Mouse (Mus musculus) liver, adult 2 months (tissue): ENCODE measurements around the gene Trappc2. TPM values are rescaled to one million over a fixed set of nuclear protein-coding genes. Genes with fewer than 3 reads are reported as not detected.

Source experiments
- DNase-seq: peaks from one replicate; pipeline ENCODE4 v3.0.0-alpha.2; 2011; ENCODE audit warnings: low read depth, low spot score; ENCODE audit errors: extremely low read depth
- H3K27ac ChIP-seq: fragments of 200-500 bp; replicated peaks from 2 replicates; pipeline ENCODE4 v1.5.1; 2012; ENCODE audit warnings: low read depth, mild to moderate bottlenecking, control low read depth, inconsistent platforms, low read length; ENCODE audit not compliant: insufficient read depth
- H3K27me3 ChIP-seq: fragments of 200-500 bp; 2 replicates; pipeline ENCODE4 v1.6.1; 2012; ENCODE audit warnings: mild to moderate bottlenecking, moderate library complexity, low read length, inconsistent platforms; ENCODE audit not compliant: control insufficient read depth, insufficient read depth
- H3K36me3 ChIP-seq: fragments of 200-500 bp; 2 replicates; pipeline ENCODE4 v1.6.1; 2012; ENCODE audit warnings: low read length, inconsistent platforms; ENCODE audit not compliant: control insufficient read depth, insufficient read depth
- H3K4me1 ChIP-seq: fragments of 200-500 bp; 2 replicates; pipeline ENCODE4 v1.6.1; 2011; ENCODE audit warnings: low read length; ENCODE audit not compliant: control insufficient read depth, insufficient read depth
- H3K4me3 ChIP-seq: fragments of 200-500 bp; 2 replicates; pipeline ENCODE4 v1.5.1; 2011; ENCODE audit warnings: low read depth, mild to moderate bottlenecking, control low read depth, low read length, moderate library complexity; ENCODE audit not compliant: insufficient read depth
- H3K79me2 ChIP-seq: fragments of 200-500 bp; 2 replicates; pipeline ENCODE4 v1.6.1; 2012; ENCODE audit warnings: inconsistent platforms, mild to moderate bottlenecking, low read length, moderate library complexity; ENCODE audit not compliant: control insufficient read depth, insufficient read depth
- H3K9ac ChIP-seq: fragments of 200-500 bp; 2 replicates; pipeline ENCODE4 v1.6.1; 2012; ENCODE audit warnings: low read depth, mild to moderate bottlenecking, control low read depth, inconsistent platforms, low read length
- CTCF ChIP-seq: fragments of 200-500 bp; IDR thresholded peaks from 2 replicates; pipeline ENCODE4 v1.5.1; 2011; ENCODE audit warnings: low read depth, low read length, control low read depth
- POLR2A ChIP-seq: fragments of 200-500 bp; IDR thresholded peaks from 2 replicates; pipeline ENCODE4 v1.6.1; 2011; ENCODE audit warnings: low read length, control low read depth; ENCODE audit not compliant: insufficient read depth; ENCODE audit errors: extremely low read depth
- WGBS: fragments of 180-500 bp; shearing (Covaris S2); methylation state at CpG from one replicate; pipeline ENCODE4 v1.1.7; 2018; 5-methylcytosine and 5-hydroxymethylcytosine counted together
- polyA plus RNA-seq: library from polyadenylated mRNA; depleted of rRNA; stranded (reverse); fragments of >200 nt; gene quantifications from 2 replicates; pipeline ENCODE4 v1.2.3, GENCODE M21; 2012; rRNA removed
- total RNA-seq: library from RNA; depleted of rRNA; stranded (reverse); fragments of >200 nt; gene quantifications from 2 replicates; pipeline ENCODE4 v1.2.3, GENCODE M21; 2014; rRNA removed

Gene Trappc2
- total RNA-seq (8.9 and 12.0 TPM in 2 replicates), polyA plus RNA-seq (1.6 and 2.2 TPM in 2 replicates)

DNA sequence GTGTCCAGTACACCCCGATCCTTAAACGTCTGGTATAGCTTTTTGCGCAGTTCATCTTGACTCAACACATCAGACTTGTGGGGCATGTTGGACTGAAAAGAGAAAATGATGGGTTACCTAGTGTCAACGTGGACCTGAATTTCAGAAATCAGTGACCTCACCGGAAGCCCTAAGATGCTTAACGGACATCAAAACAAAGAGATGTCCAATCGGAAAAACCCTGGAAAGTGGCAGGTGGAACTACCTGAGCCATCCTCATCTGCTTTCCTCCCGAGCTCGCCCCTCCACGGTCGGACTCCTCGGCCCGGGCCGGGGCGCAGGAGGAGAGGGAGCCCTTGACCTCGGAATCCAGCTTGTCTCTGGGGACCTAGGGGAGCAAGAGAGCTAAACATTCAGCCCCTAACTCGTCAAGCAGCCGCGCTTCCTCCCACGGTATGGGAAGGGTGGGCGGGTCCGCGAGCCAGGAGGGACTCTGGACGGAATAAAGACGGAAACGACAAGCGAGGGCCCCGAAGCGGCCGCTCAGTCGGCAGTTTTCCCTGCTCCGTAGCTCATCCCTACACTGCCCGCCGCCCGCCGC lies at the start of gene Trappc2:
Gene Trappc2 (plus strand): TSS at position 539 of the 580 bp plus-strand sequence.
- H3K79me2 ChIP-seq, result peaks cover 2% of the 10 kb centered on the region; the same call in 1 of the 2 replicates
- DNase-seq, result peak; percentile 22
- H3K27ac ChIP-seq, result peak within 1 kb of the TSS; percentile 69
- H3K36me3 ChIP-seq, result peaks cover 2% of the 10 kb centered on the region; the same call in 1 of the 2 replicates
- H3K4me1 ChIP-seq, result no peaks in the 10 kb centered on the region
- no peaks in the 10 kb centered on the region for H3K27me3 ChIP-seq
- peak within 1 kb of the TSS; percentile 98 for H3K9ac ChIP-seq
- TF ChIP-seq POLR2A (no peak), CTCF (no peak)
- WGBS, result 1% methylated on average over 30 of the region's 36 CpGs
- peak within 1 kb of the TSS; percentile 100 for H3K4me3 ChIP-seq

DNA sequence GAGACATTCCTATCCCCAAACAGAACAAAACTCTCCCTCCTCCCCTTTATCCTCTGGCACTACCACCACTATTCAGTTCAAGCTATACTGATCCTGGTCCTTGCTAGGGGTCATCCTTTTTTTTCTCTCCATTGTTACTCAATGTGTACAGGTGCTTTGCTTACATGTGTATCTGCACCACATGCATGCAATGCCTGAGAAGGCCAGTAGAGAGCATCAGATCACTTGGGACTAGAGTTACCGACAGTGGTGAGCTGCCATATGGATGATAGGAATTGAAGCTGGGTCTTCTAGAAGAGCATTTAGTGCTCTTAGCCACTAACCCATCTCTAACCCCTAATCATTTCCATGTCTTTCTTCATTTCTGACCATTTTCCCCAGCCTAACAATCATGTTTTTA lies 46.6 kb upstream of the Trappc2 start:
- Histone ChIP-seq H3K79me2 (no peaks in the 10 kb centered on the region), H3K27ac (no peak overlapping the region), H3K4me1 (no peaks in the 10 kb centered on the region), H3K9ac (no peak overlapping the region), H3K36me3 (peaks cover 5% of the 10 kb centered on the region; the same call in 1 of the 2 replicates), H3K4me3 (no peak overlapping the region), H3K27me3 (no peaks in the 10 kb centered on the region)
- TF ChIP-seq CTCF (no peak), POLR2A (no peak)
- WGBS, result 100% methylated on average over 1 of the region's 1 CpGs
- no peak for DNase-seq

DNA sequence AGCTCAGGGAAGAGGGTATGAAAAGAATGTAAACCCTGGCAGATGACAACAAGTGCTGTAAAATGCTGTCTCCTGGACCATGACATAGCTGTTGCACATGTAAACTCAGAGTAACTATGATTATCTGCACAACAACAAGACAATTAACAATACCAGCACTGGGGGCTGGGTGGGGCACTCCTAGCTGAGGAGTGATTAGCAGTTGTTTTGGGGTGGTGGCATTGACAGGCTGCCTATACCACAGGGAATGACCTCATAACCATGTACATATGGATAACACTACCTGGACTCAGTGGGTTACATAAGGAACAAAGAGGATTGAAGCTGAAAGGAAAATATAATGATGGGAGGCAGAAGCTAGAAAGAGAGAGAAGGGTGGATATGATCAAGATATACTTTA lies 32.5 kb upstream of the Trappc2 start:
- TF ChIP-seq CTCF (no peak), POLR2A (no peak)
- Histone ChIP-seq H3K27ac (no peak overlapping the region), H3K4me1 (peaks cover 2% of the 10 kb centered on the region; the same call in 1 of the 2 replicates), H3K79me2 (no peaks in the 10 kb centered on the region), H3K36me3 (peaks cover 5% of the 10 kb centered on the region), H3K27me3 (no peaks in the 10 kb centered on the region), H3K9ac (no peak overlapping the region), H3K4me3 (no peak overlapping the region)
- no peak for DNase-seq

DNA sequence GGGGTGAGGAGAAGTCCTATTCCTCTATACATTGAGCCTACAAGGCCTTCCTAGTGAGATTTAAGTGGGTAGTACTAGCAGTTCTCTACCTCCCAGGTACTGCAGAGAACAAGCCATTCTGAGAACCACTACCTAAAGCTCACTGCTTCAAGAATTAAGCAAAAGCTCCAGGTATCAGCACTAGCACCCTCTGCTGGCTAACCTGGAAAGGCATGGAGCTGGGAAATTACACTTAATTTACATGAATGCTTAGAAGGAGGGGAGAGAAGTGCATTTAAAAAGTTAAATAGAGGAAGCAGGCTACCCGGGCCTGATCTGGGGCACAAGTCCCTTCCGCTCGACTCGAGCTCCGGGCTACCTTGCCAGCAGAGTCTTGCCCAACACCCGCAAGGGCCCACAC lies 24.2 kb upstream of the Trappc2 start:
- no peak overlapping the region for H3K9ac ChIP-seq
- TF ChIP-seq POLR2A (no peak), CTCF (peak; percentile 41)
- H3K27ac ChIP-seq, result no peak overlapping the region
- no peaks in the 10 kb centered on the region for H3K79me2 ChIP-seq
- 0 out of 2 replicates have a peak, but pooled peaks cover 1% of the 10 kb centered on the region for H3K36me3 ChIP-seq
- H3K27me3 ChIP-seq, result no peaks in the 10 kb centered on the region
- H3K4me3 ChIP-seq, result no peak overlapping the region
- 69% methylated on average over 6 of the region's 6 CpGs for WGBS
- no peaks in the 10 kb centered on the region for H3K4me1 ChIP-seq
- DNase-seq, result peak; percentile 19

DNA sequence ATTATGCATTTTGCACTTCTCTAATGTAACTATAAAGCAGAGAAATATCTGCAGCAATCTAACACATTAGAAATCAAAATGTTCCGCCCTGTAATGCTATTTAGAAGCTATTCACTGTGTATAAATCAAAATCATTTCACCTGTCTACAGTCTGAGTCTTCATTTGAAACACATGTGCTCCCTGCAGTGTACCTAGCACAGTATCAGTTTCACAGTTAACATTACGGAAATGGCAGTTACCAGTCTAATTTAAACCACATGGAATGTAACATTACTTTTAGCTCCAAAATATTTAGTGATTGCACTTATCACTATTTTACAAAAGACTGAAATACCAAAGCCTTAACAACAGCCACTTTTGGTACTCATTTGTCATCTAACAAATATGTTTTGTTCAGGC lies 5.6 kb upstream of the Trappc2 start:
- no peaks in the 10 kb centered on the region for H3K27me3 ChIP-seq
- no peaks in the 10 kb centered on the region for H3K4me1 ChIP-seq
- H3K9ac ChIP-seq, result no peak overlapping the region
- H3K79me2 ChIP-seq, result no peaks in the 10 kb centered on the region
- no peak for DNase-seq
- no peak overlapping the region for H3K4me3 ChIP-seq
- peaks cover 5% of the 10 kb centered on the region; the same call in 1 of the 2 replicates for H3K36me3 ChIP-seq
- WGBS, result 98% methylated on average over 2 of the region's 2 CpGs
- H3K27ac ChIP-seq, result no peak overlapping the region
- no peak for TF ChIP-seq CTCF
- no peak for TF ChIP-seq POLR2A

DNA sequence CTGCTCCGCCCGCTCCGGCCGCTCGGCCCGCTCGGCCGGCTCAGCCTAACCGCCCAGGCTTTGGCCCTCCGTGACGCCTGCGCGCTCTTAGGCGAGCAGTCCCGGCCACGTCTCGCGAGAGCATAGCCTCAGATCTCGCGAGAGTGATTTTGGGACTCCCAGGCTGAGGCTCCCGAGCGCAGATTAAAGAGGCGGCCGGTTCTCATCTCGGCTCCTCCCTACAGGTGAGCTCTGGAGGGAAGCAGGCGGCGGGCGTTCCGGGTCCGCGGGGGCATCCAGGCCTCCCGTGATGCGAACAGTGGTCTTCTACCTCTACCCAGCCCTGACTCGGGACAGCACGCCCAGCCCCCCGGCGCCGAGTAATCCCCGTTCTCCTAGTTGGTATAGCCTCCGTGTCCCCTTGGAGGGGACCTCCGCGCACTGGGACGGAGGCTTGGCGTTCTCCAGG lies 266 bp downstream of the Trappc2 start, which contains the start of gene Ofd1:
Gene Ofd1 (minus strand): TSS at position 89 of the 448 bp plus-strand sequence.
- H3K27ac ChIP-seq, result peak within 1 kb of the TSS; percentile 69
- H3K36me3 ChIP-seq, result no peaks in the 10 kb centered on the region
- H3K79me2 ChIP-seq, result peaks cover 2% of the 10 kb centered on the region; the same call in 1 of the 2 replicates
- TF ChIP-seq CTCF (no peak), POLR2A (peak; percentile 66; the same call in 1 of the 2 replicates)
- peak within 1 kb of the TSS; percentile 98 for H3K9ac ChIP-seq
- under 1% methylated on average over 41 of the region's 44 CpGs for WGBS
- peak; percentile 72 for DNase-seq
- peak within 1 kb of the TSS; percentile 100 for H3K4me3 ChIP-seq
- no peaks in the 10 kb centered on the region for H3K27me3 ChIP-seq
- no peaks in the 10 kb centered on the region for H3K4me1 ChIP-seq
